Mouse (Mus musculus): ENCODE results near the gene 4930544D05Rik.

The 4930544D05Rik gene

GRCm38 (mm10) chr11:70606717-70607116, 8.9 kb upstream of the 4930544D05Rik start:
- H3K4me3 ChIP-seq (replicated peaks; ENCODE audit: low read length): no peak overlapping the region
- no peaks in the 10 kb centered on the region for H3K9me3 ChIP-seq (ENCODE audit: low read length)
- 0 out of 2 replicates have a peak, but pooled peaks cover 4% of the 10 kb centered on the region for H3K27me3 ChIP-seq (ENCODE audit: insufficient read depth, low read length)
- H3K36me3 ChIP-seq (ENCODE audit: insufficient read depth, low read length): peaks cover 89% of the 10 kb centered on the region
- TF ChIP-seq POU5F1 (IDR thresholded peaks at IDR 0.05; ENCODE audit: borderline replicate concordance, low read length) (no peak), NANOG (IDR thresholded peaks at IDR 0.05; ENCODE audit: borderline replicate concordance, low read length) (no peak), CTCF (conservative IDR thresholded peaks at IDR 0.05; ENCODE audit: low read length) (no peak)
- H3K4me1 ChIP-seq (replicated peaks; ENCODE audit: low read depth, low read length): peaks cover 51% of the 10 kb centered on the region

- H3K4me1 ChIP-seq (replicated peaks; ENCODE audit: low read depth, low read length): peaks cover 55% of the 10 kb centered on the region
- no peak for TF ChIP-seq POU5F1 (IDR thresholded peaks at IDR 0.05; ENCODE audit: borderline replicate concordance, low read length)
- no peak for TF ChIP-seq NANOG (IDR thresholded peaks at IDR 0.05; ENCODE audit: borderline replicate concordance, low read length)
- no peak for TF ChIP-seq CTCF (conservative IDR thresholded peaks at IDR 0.05; ENCODE audit: low read length)
These were observed 8.0 kb upstream of the 4930544D05Rik start for GRCm38 (mm10) chr11:70607611-70608010.

GRCm38 (mm10) chr11:70608381-70609066, 7.1 kb upstream of the 4930544D05Rik start:
- Histone ChIP-seq H3K4me3 (replicated peaks; ENCODE audit: low read length) (peak overlapping the region; percentile 73), H3K9me3 (ENCODE audit: low read length) (no peaks in the 10 kb centered on the region), H3K36me3 (ENCODE audit: insufficient read depth, low read length) (peaks cover 88% of the 10 kb centered on the region), H3K27me3 (ENCODE audit: insufficient read depth, low read length) (0 out of 2 replicates have a peak, but pooled peaks cover 4% of the 10 kb centered on the region), H3K4me1 (replicated peaks; ENCODE audit: low read depth, low read length) (peaks cover 62% of the 10 kb centered on the region)
- TF ChIP-seq CTCF (conservative IDR thresholded peaks at IDR 0.05; ENCODE audit: low read length) (peak; percentile 56), NANOG (IDR thresholded peaks at IDR 0.05; ENCODE audit: borderline replicate concordance, low read length) (no peak)

More at GRCm38 (mm10) chr11:70607611-70608010, 8.0 kb upstream of the 4930544D05Rik start:
- Histone ChIP-seq H3K4me3 (replicated peaks; ENCODE audit: low read length) (no peak overlapping the region), H3K9me3 (ENCODE audit: low read length) (no peaks in the 10 kb centered on the region), H3K36me3 (ENCODE audit: insufficient read depth, low read length) (peaks cover 90% of the 10 kb centered on the region), H3K27me3 (ENCODE audit: insufficient read depth, low read length) (0 out of 2 replicates have a peak, but pooled peaks cover 4% of the 10 kb centered on the region)

GRCm38 (mm10) chr11:70610752-70611151, 4.9 kb upstream of the 4930544D05Rik start:
- Histone ChIP-seq H3K4me3 (replicated peaks; ENCODE audit: low read length) (no peak overlapping the region), H3K9me3 (ENCODE audit: low read length) (no peaks in the 10 kb centered on the region), H3K4me1 (replicated peaks; ENCODE audit: low read depth, low read length) (peaks cover 64% of the 10 kb centered on the region), H3K27me3 (ENCODE audit: insufficient read depth, low read length) (peaks cover 6% of the 10 kb centered on the region), H3K36me3 (ENCODE audit: insufficient read depth, low read length) (peaks cover 66% of the 10 kb centered on the region)
- no peak for TF ChIP-seq POU5F1 (IDR thresholded peaks at IDR 0.05; ENCODE audit: borderline replicate concordance, low read length)

GRCm38 (mm10) chr11:70612505-70612904, 3.1 kb upstream of the 4930544D05Rik start:
- H3K4me1 ChIP-seq (replicated peaks; ENCODE audit: low read depth, low read length): peaks cover 65% of the 10 kb centered on the region
- no peak overlapping the region for H3K4me3 ChIP-seq (replicated peaks; ENCODE audit: low read length)
- peaks cover 23% of the 10 kb centered on the region for H3K27me3 ChIP-seq (ENCODE audit: insufficient read depth, low read length)
- no peaks in the 10 kb centered on the region for H3K9me3 ChIP-seq (ENCODE audit: low read length)
- TF ChIP-seq NANOG (IDR thresholded peaks at IDR 0.05; ENCODE audit: borderline replicate concordance, low read length) (no peak), CTCF (conservative IDR thresholded peaks at IDR 0.05; ENCODE audit: low read length) (no peak), POU5F1 (IDR thresholded peaks at IDR 0.05; ENCODE audit: borderline replicate concordance, low read length) (no peak)
- H3K36me3 ChIP-seq (ENCODE audit: insufficient read depth, low read length): peaks cover 51% of the 10 kb centered on the region

GRCm38 (mm10) chr11:70615074-70615473, 574 bp upstream of the 4930544D05Rik start:
- Histone ChIP-seq H3K36me3 (ENCODE audit: insufficient read depth, low read length) (peaks cover 29% of the 10 kb centered on the region), H3K4me1 (replicated peaks; ENCODE audit: low read depth, low read length) (peaks cover 50% of the 10 kb centered on the region)
- TF ChIP-seq NANOG (IDR thresholded peaks at IDR 0.05; ENCODE audit: borderline replicate concordance, low read length) (no peak), POU5F1 (IDR thresholded peaks at IDR 0.05; ENCODE audit: borderline replicate concordance, low read length) (no peak), CTCF (conservative IDR thresholded peaks at IDR 0.05; ENCODE audit: low read length) (no peak)

GRCm38 (mm10) chr11:70619101-70619500, 3.5 kb downstream of the 4930544D05Rik start, which contains the start of gene Chrne:
Gene Chrne (minus strand): TSS chr11:70619216.
- H3K4me1 ChIP-seq (replicated peaks; ENCODE audit: low read depth, low read length): peaks cover 65% of the 10 kb centered on the region
- no peaks in the 10 kb centered on the region for H3K36me3 ChIP-seq (ENCODE audit: insufficient read depth, low read length)
- TF ChIP-seq NANOG (IDR thresholded peaks at IDR 0.05; ENCODE audit: borderline replicate concordance, low read length): no peak
- TF ChIP-seq POU5F1 (IDR thresholded peaks at IDR 0.05; ENCODE audit: borderline replicate concordance, low read length): no peak
- no peak for TF ChIP-seq CTCF (conservative IDR thresholded peaks at IDR 0.05; ENCODE audit: low read length)
- peaks cover 40% of the 10 kb centered on the region for H3K27me3 ChIP-seq (ENCODE audit: insufficient read depth, low read length)
- no peaks in the 10 kb centered on the region for H3K9me3 ChIP-seq (ENCODE audit: low read length)
- H3K4me3 ChIP-seq (replicated peaks; ENCODE audit: low read length): no peak within 1 kb of the TSS

More at GRCm38 (mm10) chr11:70615074-70615473, 574 bp upstream of the 4930544D05Rik start:
- Histone ChIP-seq H3K27me3 (ENCODE audit: insufficient read depth, low read length) (peaks cover 40% of the 10 kb centered on the region), H3K4me3 (replicated peaks; ENCODE audit: low read length) (peak overlapping the region; percentile 80), H3K9me3 (ENCODE audit: low read length) (no peaks in the 10 kb centered on the region)

GRCm38 (mm10) chr11:70621972-70622814, 6.5 kb downstream of the 4930544D05Rik start:
- H3K4me1 ChIP-seq (replicated peaks; ENCODE audit: low read depth, low read length): peaks cover 51% of the 10 kb centered on the region
- H3K9me3 ChIP-seq (ENCODE audit: low read length): no peaks in the 10 kb centered on the region
- H3K4me3 ChIP-seq (replicated peaks; ENCODE audit: low read length): no peak overlapping the region
- H3K27me3 ChIP-seq (ENCODE audit: insufficient read depth, low read length): peaks cover 20% of the 10 kb centered on the region
- H3K36me3 ChIP-seq (ENCODE audit: insufficient read depth, low read length): no peaks in the 10 kb centered on the region
- no peak for TF ChIP-seq CTCF (conservative IDR thresholded peaks at IDR 0.05; ENCODE audit: low read length)
- TF ChIP-seq NANOG (IDR thresholded peaks at IDR 0.05; ENCODE audit: borderline replicate concordance, low read length): no peak
- TF ChIP-seq POU5F1 (IDR thresholded peaks at IDR 0.05; ENCODE audit: borderline replicate concordance, low read length): no peak

Data from E14TG2a.4 (cell line).